Mouse (Mus musculus) layer of hippocampus, adult 18-20 months (tissue): ENCODE measurements at regions not wholly inside any gene's neighbourhood (a gene's known extent, or its start where the extent isn't known, plus 50 kb on each side); places are given as distances from the start of the nearest gene placed in this dataset.

ENCODE experiments used
- DNase-seq, 2 experiments: peaks; one replicate each; pipeline ENCODE4 v3.0.0; 2022; ENCODE audit warnings: low spot score in 2 of 2

DNA sequence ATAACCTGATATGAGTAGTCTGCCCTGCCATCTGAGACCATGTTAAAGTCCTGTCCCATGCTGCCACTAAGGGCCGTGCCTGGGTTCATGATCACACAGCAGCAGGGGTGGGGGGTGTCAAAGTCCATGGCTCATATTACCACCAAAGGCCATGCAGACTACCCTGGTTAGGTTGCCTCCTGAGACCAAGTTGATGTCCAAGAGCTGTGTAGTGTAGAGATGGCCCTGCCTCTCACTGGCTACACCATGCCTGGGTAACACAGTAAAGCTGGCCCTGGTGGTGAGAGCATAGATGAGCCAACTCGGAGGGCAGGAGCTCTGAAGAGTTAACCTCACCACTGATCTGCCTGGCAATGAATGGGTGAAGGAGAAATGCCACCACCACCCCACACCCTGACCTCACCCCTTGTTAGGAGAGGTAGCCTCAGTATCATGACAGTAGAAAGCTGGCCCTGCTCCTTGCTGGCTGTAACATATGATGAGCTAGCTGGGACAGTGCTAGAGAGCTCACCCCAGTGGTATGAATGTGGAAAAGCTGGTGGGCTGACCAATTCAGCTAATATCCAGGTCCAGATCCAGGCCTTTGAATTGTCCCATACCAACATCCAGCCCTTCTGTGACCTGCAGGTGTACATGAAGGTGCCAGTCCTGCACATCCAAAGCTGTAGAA, 258.8 kb downstream of the Lrrn1 start:
- DNase-seq, result no peak

DNA sequence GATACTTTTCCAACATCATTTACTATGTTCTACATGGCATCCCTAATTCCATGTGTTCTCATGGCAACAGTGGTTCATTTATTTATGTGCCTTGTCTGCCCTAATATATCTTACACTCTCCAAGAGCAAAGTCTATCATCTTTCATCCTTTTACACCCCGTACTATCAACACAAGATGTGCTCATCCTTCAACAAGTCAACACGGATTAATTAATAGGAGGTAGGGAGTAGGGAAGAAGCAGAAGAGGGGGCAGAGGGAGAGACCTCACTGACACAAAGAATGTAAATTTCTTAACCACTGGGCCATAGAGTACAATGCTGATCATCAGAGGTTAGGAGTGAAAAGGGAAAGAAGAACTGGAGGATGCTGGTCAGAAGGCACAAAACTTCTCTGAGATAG, 267.0 kb upstream of the Setmar start:
- DNase-seq, result no peak

DNA sequence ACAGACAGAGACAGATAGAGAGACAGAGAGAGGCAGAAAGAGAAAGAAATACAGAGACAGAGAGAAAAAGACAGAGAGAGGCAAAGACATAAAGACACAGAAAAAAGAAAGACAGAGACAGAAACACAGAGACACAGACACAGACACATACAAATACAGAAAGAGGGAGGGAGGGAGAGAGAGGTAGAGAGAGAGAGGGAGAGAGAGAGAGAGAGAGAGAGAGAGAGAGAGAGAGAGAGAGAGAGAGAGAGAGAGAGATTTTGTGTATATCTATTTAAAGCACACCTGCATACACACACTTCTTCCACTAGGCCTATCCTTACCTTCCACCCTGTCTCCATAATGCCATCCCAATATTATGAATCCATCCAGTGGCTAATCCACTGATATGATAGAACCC, 261.8 kb upstream of the Setmar start:
- DNase-seq, result no peak
